Mouse (Mus musculus) hindbrain, embryonic 11.5 days (tissue): ENCODE data around the gene Il27ra. TPM values are rescaled to one million over a fixed set of nuclear protein-coding genes. Genes with fewer than 3 reads are reported as not detected.

Experiments used
- ATAC-seq: fragments of 200-750 bp; cut with Nextera tagmentation; 2 replicates; pipeline ENCODE4 v1.8.0; 2017; ENCODE audit warnings: mild to moderate bottlenecking, moderate TSS enrichment, moderate library complexity; ENCODE audit not compliant: low FRiP score
- DNase-seq: peaks from one replicate; pipeline ENCODE4 v3.0.0-alpha.2; 2015; ENCODE audit warnings: low spot score
- H3K27ac ChIP-seq: fragments of 300-500 bp; sonication (generic); 2 replicates; pipeline ENCODE4 v1.5.1; 2014; ENCODE audit warnings: mild to moderate bottlenecking, low read depth, low read length
- H3K27me3 ChIP-seq: fragments of 300-500 bp; sonication (generic); 2 replicates; pipeline ENCODE4 v1.6.1; 2014; ENCODE audit warnings: mild to moderate bottlenecking, low read length, moderate library complexity, mixed read lengths; ENCODE audit not compliant: control insufficient read depth, insufficient read depth
- H3K36me3 ChIP-seq: fragments of 300-500 bp; sonication (generic); 2 replicates; pipeline ENCODE4 v1.6.1; 2014; ENCODE audit warnings: mild to moderate bottlenecking, low read length, moderate library complexity, mixed read lengths; ENCODE audit not compliant: control insufficient read depth, insufficient read depth
- H3K4me1 ChIP-seq: fragments of 300-500 bp; sonication (generic); replicated peaks from 2 replicates; pipeline ENCODE4 v1.6.1; 2014; ENCODE audit warnings: low read length, mixed read lengths; ENCODE audit not compliant: control insufficient read depth, insufficient read depth
- H3K4me2 ChIP-seq: fragments of 300-500 bp; sonication (generic); replicated peaks from 2 replicates; pipeline ENCODE4 v1.6.1; 2014; ENCODE audit warnings: mild to moderate bottlenecking, low read depth, low read length
- H3K4me3 ChIP-seq: fragments of 300-500 bp; sonication (generic); 2 replicates; pipeline ENCODE4 v1.5.1; 2014; ENCODE audit warnings: low read depth, low read length
- H3K9ac ChIP-seq: fragments of 300-500 bp; sonication (generic); 2 replicates; pipeline ENCODE4 v1.6.1; 2014; ENCODE audit warnings: low read depth, low read length
- H3K9me3 ChIP-seq: fragments of 300-500 bp; sonication (generic); 2 replicates; pipeline ENCODE4 v1.6.1; 2016; ENCODE audit warnings: low read length; ENCODE audit not compliant: control insufficient read depth
- WGBS: fragments of 180-500 bp; shearing (Covaris S2); extraction: QIAGEN DNeasy Blood & Tissue Kit; methylation state at CpG from one replicate; pipeline ENCODE4 v1.1.7; 2014; 5-methylcytosine and 5-hydroxymethylcytosine counted together
- polyA plus RNA-seq: library from polyadenylated mRNA; unstranded; fragments of >200 nt; fragmentation: Nextera tagmentation; extraction: Ambion mirVana; gene quantifications from 2 replicates; pipeline ENCODE4 v1.2.1, GENCODE M21; 2014

The Il27ra gene
- polyA plus RNA-seq, 1 experiment from 2014 or later = not detected

DNA sequence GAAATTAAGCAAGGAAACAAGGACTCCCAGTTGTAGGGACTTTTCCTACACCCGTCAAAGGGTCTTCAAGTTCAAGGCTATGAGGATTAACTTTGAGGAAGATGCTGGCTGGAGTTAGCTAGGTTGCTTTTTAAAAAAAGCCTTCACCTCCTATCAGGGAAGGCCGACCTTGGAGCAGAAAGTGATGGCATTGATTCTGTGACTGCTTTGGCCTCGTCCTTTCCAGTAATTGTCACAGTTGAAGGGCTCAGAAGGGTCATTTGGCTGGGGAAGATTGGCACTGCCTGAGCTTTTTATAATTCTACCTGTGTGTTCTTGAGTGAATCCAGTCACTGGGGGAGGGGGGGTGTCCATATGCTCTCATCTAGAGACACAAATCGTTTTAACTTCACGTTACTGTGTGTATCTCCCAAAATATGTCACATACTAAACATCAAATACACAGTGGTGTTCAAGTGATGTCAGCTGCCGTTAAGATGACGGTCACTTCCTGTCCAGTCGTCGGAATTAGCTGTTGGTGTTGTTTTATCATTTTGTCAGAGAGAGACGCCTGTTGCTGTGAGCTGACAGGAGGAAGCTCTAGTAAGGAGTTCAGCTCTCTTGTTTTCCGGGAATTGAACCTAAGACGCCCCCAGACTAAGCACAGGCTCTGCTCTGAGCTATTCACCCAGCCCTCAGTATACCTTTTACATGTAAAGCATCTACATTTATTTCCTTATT, 26.1 kb upstream of the Il27ra start:
- Histone ChIP-seq H3K9ac (no peak overlapping the region), H3K4me3 (no peak overlapping the region), H3K9me3 (no peaks in the 10 kb centered on the region), H3K27me3 (no peaks in the 10 kb centered on the region), H3K27ac (no peak overlapping the region), H3K36me3 (no peaks in the 10 kb centered on the region), H3K4me2 (no peak overlapping the region), H3K4me1 (peaks cover 13% of the 10 kb centered on the region; the same call in 1 of the 2 replicates)
- no peak for ATAC-seq
- WGBS = 82% methylated on average over 12 of the region's 12 CpGs
- no peak for DNase-seq

DNA sequence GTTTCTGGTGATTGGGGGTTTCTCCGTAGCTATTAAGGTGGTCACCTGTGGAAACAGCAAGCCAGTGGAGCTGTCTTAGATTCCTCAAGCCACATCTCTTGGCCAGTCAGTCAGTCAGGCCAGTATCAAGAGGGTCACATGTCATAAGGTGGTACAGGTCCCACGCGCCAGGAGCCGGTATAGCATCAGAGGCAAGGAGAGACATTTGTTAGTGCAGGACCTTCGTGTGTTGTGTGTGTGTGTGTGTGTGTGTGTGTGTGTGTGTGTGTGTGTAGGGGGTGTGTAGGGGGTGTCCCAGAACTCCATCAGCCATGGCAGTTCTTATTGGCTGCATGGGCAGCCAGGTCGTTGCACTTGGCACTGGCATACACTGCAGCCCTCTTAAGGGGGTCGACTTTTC, 25.5 kb upstream of the Il27ra start:
- H3K4me1 ChIP-seq = peaks cover 10% of the 10 kb centered on the region; the same call in 1 of the 2 replicates

DNA sequence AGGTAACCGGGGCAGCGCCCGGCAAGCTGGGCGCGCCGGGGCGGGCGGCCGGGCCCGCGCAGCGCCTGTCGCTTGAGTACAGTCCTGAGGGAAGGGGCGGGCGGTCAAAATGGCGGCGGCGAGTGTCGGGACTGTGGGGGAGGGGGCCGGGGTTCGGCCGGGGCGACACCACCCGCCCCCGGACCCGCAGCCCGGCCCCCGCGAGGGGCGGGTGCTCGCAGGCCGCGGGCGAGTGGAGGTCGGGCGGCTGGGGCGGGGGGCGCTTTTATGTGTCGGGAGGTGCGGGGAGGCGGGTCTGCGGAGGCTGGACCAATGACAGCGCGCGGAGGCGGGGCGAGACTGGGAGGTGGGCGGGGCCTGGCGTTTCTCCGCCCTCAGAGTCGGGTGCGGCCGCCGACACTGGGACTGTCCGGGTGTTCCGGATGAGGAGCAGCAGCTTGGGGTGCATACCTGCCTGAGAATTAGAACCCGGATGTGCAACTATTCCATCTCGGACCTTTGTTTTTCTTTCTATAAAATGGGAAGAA, 24.7 kb upstream of the Il27ra start:
- Histone ChIP-seq H3K4me3 (peak overlapping the region; percentile 73), H3K27me3 (no peaks in the 10 kb centered on the region), H3K9me3 (no peaks in the 10 kb centered on the region), H3K4me2 (peak overlapping the region; percentile 38), H3K27ac (peak overlapping the region; percentile 89), H3K4me1 (peaks cover 10% of the 10 kb centered on the region; the same call in 1 of the 2 replicates), H3K36me3 (no peaks in the 10 kb centered on the region), H3K9ac (peak overlapping the region; percentile 83)
- WGBS = under 1% methylated on average over 46 of the region's 58 CpGs
- peak; percentile 94 for DNase-seq
- peak; percentile 76 for ATAC-seq

More for the DNA sequence above, 25.5 kb upstream of the Il27ra start:
- H3K4me2 ChIP-seq = peak overlapping the region; percentile 38
- no peak overlapping the region for H3K9ac ChIP-seq
- DNase-seq = no peak
- 0 out of 2 replicates have a peak overlapping the region, but pooled peaks have one; percentile 73 for H3K4me3 ChIP-seq
- H3K27ac ChIP-seq = no peak overlapping the region
- no peaks in the 10 kb centered on the region for H3K9me3 ChIP-seq
- no peak for ATAC-seq
- 85% methylated on average over 7 of the region's 7 CpGs for WGBS
- H3K36me3 ChIP-seq = no peaks in the 10 kb centered on the region
- H3K27me3 ChIP-seq = no peaks in the 10 kb centered on the region

DNA sequence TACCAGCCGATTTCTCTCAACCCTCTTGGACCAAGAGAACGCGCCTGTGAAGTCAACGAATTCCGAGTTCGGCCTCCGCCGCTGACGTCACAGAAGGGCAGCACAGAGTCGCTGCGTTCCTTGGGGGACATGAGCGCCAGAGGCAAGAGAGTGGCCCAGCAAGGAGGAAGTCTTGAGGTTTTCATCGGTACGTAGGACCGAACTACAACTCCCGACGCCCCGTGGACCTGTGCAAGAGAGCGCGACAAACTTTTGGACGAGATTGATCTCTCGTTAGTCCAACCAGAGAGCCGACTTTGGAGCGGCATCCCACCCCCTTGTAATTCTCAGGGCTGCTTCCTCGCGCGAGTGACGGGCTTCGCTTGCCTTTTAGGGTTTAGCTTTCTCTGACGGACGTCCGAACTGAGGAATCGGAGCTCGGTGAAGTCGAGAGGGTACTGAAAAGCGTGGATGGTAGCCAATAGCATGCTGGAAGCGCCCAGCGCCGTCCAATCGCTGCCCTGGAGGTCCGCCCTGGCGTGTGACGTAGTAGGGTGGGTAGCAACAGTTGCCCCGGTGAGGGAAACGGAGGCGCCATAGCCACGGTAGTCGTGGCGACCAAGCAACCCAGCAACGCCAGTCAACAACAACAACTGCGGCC, 24.0 kb upstream of the Il27ra start, which contains the start of gene Rfx1:
TSS of gene Rfx1 (plus strand) at position 544 of the 640 bp plus-strand sequence.
- WGBS = under 1% methylated on average over 51 of the region's 51 CpGs

DNA sequence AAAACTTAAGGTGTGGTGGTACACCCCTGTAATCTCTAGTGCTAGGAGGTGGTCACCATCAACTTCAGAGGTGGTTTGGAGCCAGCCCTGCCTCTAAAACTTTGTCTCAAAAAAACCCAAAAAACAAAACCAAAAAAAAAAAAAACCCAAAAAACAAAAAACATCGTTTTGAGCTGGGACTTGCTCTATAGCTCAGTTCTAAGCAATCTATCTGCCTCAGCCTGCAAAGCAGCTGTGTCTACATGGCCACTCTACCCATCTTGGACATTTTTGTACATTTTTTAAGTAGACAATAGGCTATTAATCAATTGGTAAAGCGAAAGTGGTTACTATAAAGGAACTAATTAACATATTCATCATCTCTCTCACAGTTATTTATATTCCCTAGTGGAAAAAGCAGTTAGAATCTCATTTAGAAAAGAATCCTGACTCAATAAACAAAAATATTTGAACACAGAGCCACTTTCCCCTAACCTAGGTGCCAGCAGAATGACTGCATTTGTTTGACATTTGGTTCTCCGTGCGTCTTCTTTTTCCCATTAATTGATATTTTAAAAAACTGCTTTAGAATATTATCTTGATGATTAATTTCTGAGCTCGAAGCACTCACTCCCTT, 23.2 kb upstream of the Il27ra start:
- Histone ChIP-seq H3K27me3 (no peaks in the 10 kb centered on the region), H3K4me1 (peaks cover 10% of the 10 kb centered on the region; the same call in 1 of the 2 replicates), H3K36me3 (no peaks in the 10 kb centered on the region), H3K4me3 (peak overlapping the region; percentile 73), H3K4me2 (peak overlapping the region; percentile 62), H3K9me3 (no peaks in the 10 kb centered on the region), H3K27ac (peak overlapping the region; percentile 55), H3K9ac (peak overlapping the region; percentile 57; the same call in 1 of the 2 replicates)
- WGBS = 30% methylated on average over 5 of the region's 5 CpGs
- ATAC-seq = no peak
- no peak for DNase-seq

More for the DNA sequence above, 24.0 kb upstream of the Il27ra start, which contains the start of gene Rfx1:
- Histone ChIP-seq H3K27me3 (no peaks in the 10 kb centered on the region), H3K4me1 (peaks cover 10% of the 10 kb centered on the region; the same call in 1 of the 2 replicates), H3K9ac (peak within 1 kb of the TSS; percentile 83), H3K9me3 (no peaks in the 10 kb centered on the region), H3K36me3 (no peaks in the 10 kb centered on the region), H3K4me3 (peak within 1 kb of the TSS; percentile 73), H3K4me2 (peak within 1 kb of the TSS; percentile 62), H3K27ac (peak within 1 kb of the TSS; percentile 89)
- peak; percentile 98 for DNase-seq
- ATAC-seq = peak; percentile 98

DNA sequence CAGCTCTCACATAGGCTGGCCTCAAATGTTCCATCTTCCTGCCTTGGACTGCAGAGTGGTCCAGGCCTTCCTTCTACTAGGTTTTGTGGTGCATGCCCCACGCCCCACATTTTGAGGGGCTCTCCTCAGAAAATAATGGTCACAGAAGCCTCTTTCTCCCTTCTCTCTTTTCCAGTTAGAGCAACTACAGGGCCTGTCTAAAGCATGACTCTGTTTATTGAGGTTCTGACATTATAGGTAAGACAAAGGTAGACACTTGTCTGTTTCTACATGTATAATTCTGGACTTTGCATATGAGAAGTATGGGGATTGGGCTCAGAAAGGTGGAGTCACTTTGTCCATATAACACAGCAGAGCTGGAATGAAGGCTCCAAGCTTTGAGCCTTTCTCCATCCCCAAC, 22.6 kb upstream of the Il27ra start, which contains the start of gene Gm10643:
TSS of gene Gm10643 (minus strand) at position 101 of the 400 bp plus-strand sequence.
- Histone ChIP-seq H3K27me3 (no peaks in the 10 kb centered on the region), H3K9ac (peak within 1 kb of the TSS; percentile 57; the same call in 1 of the 2 replicates), H3K4me1 (peaks cover 10% of the 10 kb centered on the region; the same call in 1 of the 2 replicates), H3K4me3 (peak within 1 kb of the TSS; percentile 73), H3K27ac (peak within 1 kb of the TSS; percentile 55), H3K36me3 (no peaks in the 10 kb centered on the region), H3K9me3 (no peaks in the 10 kb centered on the region), H3K4me2 (peak within 1 kb of the TSS; percentile 62)
- WGBS = 97% methylated on average over 1 of the region's 1 CpGs
- ATAC-seq (no peak), DNase-seq (no peak)

DNA sequence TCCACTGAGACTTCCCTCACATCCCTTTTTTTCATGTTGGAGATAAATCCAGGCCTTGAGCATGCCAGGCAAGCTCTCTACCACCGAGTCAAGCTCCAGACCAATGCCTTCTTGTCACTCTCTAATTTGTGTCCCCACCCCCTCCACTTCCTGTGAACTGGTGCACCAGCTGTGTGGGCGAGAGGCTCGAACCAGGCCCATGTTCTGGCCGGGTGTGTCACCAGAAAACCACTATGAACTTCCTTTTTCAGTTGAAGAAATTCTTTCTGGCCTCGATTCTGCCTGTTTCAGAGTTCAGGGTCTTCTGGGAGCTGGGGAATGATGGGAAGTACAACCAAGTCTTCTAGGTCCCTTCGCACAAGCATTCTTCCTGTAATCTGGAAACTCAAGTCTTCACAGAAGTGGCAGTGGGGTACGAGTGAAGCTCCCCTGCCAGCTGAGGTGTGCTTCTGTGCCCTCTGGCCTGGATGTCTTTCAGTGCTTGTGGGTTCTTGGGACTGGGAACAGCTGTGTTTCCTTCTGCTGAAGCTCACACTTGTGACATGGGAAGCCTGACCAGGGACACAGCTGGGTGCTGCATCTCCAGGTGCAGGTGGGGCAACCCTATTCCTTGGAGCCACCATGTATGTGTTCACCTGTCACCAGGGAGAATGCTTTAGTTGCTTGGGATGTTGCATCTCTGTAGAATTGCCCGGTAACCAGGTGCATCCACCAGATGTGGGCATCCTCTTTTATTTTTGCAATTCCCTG, 21.6 kb upstream of the Il27ra start:
- WGBS = 82% methylated on average over 8 of the region's 8 CpGs
- no peak for ATAC-seq
- no peak overlapping the region for H3K9ac ChIP-seq
- no peaks in the 10 kb centered on the region for H3K27me3 ChIP-seq
- H3K9me3 ChIP-seq = no peaks in the 10 kb centered on the region
- H3K36me3 ChIP-seq = no peaks in the 10 kb centered on the region
- no peak overlapping the region for H3K4me3 ChIP-seq
- H3K4me1 ChIP-seq = peaks cover 4% of the 10 kb centered on the region; the same call in 1 of the 2 replicates
- no peak overlapping the region for H3K4me2 ChIP-seq
- DNase-seq = no peak
- no peak overlapping the region for H3K27ac ChIP-seq

DNA sequence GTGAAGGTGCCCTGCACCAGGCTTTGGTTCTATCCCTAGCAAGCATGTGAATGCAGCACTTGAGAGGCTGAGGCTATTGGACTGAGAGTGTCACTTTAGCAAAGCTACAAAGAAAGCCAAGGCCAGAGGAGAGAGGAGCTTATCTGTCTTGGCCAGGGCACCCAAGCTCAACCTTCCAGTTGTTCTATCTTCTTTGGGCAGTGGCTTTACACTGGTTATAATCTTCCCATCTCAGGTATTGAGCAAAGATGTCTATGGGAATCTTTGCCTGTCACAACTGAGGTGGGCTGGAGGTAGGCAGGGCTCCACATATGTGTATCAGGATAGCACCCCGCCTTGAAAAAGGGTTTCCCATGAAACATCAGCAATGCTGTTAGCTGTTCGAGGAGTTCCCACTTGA, 17.9 kb upstream of the Il27ra start:
- no peaks in the 10 kb centered on the region for H3K9me3 ChIP-seq
- H3K27ac ChIP-seq = no peak overlapping the region
- H3K9ac ChIP-seq = no peak overlapping the region
- DNase-seq (no peak), ATAC-seq (no peak)
- no peaks in the 10 kb centered on the region for H3K36me3 ChIP-seq
- WGBS = 90% methylated on average over 2 of the region's 2 CpGs
- H3K4me3 ChIP-seq = no peak overlapping the region
- H3K4me1 ChIP-seq = no peaks in the 10 kb centered on the region
- no peaks in the 10 kb centered on the region for H3K27me3 ChIP-seq
- H3K4me2 ChIP-seq = no peak overlapping the region
